Mouse (Mus musculus) adrenal gland, adult (tissue): ENCODE results near the gene Myh10.
A peak's percentile ranks its signal among the peaks of the same experiment; 100 is the strongest.

Experiments used
- DNase-seq, 2 experiments: peaks; one replicate each; pipeline ENCODE4 v3.0.0; 2022 to 2023; ENCODE audit warnings: low spot score in 1 of 2; ENCODE audit not compliant: inconsistent age in 2 of 2

The Myh10 gene

DNA sequence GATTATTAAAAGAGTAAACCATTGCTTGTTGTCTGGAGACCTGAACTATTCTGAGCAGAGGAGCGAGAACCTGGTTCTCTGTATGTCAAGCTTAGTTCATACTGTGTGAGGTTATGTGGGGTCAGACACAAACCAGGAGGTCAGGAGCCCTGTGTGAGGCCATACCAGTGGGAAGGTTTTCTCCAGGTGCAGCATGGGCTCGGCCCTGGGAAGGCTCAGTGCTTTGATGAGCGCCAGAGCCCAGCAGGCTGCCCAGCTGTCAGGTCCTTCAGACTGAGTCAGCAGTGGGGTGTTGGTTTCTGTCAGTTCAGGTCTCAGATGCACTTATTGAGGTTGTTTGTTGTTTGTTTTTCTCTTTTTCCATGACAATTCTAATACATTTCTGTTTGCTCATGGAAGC, 52.8 kb downstream of the Myh10 start:
- DNase-seq: no peak

DNA sequence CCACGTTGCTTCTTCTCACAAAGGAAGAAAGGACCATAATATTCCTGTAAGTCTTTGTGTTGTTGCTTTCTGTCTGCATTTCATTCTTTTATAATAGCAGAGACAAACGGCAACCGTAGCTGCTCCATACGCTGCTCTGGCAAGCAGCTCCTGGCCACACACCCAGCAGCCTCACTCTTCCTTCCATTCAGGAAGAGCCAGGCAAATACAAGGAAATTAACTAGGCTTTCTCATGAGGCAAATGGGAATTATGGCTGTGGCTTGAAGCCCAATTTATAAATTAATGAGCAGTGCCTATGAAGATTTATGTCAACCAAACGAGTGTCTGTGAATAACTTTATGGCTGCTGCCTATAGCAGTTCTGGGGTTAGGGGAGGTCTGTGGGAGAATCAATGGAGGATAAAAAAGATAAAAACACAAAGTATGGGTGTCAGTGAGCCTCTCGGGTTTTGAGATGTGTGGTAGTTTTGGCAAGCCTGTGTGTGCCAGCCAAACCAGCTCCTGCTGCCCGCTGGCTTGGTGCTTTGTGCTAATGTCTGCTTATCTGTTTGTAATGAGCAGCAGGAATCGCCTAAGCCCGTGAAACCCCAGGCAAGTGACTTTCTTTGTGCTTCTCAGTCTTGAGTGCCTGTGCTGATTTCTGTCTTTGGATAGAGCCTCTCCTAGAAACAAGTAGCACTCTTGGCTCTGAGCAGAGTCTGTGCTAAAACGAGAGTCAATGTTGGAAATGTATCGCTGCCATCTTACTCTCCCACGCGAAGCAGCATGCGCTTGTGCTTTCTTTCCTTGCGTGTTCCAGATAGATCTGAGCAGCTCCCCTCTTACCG, 54.2 kb downstream of the Myh10 start:
- DNase-seq: no peak

DNA sequence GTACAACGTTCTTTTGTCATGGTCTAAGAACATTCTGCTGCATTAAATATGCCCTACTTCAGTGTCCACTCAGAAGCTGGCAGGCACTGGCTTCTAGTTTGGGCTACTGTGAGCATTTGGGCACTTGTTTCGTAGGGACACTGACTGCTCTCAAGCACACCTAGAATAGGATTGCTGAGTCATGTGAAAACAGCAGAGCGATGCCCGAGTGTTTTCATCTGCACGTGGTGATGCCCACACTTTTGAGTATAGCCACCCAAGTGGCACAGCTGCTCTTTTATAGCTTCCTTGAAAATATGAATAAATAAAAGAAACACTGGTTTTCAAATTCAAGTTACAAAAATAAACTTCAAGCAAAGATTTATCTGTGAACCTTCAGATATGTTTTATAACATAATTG, 56.8 kb downstream of the Myh10 start:
- DNase-seq: no peak

DNA sequence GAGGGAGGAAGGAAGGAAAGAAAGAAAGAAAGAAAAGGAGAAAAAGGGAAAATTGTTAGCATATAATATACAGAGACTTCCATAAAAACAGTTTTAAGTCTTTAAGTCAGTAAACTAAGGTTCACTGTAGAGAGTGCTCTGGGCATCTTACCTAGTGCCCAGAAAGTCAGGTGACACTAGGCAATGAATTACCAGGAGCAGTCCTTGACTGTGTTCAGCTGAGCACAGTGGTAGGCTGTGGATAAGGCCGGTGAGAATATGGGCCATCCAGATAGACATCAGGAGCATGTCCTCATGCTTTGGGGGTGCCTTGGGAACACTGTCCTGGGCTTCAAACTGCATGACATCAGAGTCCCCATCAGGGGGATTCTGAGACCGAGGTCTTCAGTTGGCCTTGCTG, 58.8 kb downstream of the Myh10 start:
- no peak for DNase-seq

DNA sequence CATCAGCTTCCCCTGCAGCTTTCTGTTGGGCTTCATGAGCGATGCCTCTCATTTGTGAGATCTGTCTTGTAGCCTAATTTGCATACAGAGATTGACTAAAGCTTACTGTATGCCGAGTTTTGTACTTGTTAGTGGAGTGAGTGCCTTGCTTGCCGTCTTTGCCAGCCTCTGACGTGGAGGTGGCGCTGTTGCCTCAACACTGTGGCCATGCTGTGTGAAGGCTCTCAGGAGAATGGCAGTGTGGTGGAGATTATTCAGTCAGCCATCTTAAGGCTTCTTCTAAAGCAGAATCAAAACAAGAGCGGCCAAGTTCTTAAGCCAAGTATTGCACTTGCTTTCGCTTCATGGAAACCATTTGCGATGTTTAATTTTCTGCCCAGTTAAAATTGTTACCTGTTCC, 59.6 kb downstream of the Myh10 start:
- DNase-seq: peak in 1 of 2 experiments; percentile 37

DNA sequence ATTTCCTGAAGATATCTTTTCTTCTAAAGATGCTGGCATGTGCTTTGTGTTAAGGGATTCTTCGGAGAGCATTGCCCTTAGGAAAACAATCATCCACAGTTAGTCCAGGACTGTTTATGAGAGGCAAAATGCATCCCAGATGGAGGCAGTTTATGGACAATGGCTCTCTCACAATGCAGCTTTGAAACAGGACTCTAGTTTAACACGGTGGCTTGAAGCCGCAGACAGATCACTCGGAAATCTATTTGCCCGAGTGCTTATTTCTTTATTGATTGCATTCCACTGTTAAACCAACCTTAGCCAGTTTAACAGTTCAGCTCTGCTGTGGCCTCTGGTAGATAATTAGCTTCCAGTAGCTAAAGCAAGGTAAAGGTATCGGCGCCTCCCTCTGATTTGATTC, 62.9 kb downstream of the Myh10 start:
- no peak for DNase-seq

DNA sequence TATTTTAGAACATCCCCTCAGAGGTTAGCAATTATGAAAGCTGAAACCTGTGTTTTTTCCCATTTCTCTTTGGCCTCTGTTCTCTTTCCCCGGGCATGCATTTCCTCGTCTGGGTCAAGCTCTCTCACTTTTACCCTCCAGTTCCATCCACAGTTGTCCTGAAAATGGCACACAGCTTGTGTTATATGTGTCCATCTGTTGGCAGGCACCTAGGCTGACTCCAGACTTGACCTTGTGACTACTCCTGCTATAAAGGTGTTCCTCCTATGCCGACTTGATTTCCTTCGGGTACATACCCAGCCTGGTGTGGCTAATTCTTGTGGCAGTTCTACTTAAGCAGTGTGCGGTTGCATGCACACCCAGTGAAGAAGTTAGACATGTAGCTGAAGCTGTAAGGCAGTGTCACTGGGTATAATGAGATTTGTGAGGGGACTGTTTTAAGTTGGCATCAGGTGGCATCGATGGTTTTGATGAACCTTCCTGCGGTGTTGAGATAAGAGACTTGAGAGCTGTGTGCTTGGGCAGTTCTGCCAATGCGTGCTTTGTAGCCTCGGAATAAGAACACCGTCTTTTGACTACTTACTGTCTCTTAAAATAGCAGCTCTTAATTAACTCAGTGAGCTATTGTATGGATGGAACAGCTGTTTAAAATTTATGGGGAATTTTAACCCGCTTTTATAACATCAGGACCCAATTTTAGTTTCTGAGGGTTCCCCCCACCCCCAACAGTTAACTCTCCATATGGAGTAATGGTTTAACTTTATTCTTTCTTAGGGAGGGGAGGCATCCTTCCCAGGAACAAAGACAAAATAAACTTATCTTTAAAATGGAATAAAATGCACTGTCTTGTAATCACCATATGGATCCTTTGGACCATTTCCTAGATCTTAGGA, 65.3 kb downstream of the Myh10 start:
- DNase-seq: no peak

DNA sequence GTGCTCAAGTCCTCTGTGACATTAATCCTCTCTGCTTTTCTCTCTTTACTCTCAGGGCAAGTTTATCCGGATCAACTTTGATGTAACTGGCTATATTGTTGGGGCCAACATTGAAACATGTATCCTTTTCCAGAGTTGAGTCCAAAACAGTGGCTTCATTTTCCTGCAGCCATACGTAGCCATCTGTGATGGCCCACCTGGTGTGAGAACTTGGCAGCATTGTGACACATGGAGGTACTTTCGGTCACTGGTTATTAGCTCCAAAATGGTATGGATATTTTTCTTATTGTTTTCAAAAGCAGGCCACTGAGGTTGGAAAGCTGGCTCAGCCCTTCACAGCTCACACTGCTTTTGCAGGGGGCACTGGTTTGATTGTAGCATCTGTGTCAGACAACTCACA, 68.3 kb downstream of the Myh10 start:
- no peak for DNase-seq

DNA sequence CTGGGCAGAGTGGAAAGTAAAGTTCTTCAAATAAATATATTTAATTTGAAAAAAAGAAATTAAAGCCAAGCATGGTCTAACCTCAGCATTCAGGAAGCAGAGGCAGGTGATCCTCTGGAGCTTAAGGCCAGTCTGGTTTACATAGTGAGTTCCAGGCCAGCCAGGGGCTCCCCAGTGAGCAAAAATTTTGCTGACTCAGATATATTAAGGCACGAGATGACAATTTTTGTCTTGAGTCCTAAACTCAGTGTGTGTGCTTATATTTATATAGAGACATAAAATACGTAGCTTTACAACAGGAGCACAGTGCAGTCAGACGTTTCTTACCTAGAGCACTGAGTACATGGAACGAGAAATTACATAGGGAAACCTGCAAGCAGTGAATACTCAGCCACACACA, 69.8 kb downstream of the Myh10 start:
- no peak for DNase-seq

DNA sequence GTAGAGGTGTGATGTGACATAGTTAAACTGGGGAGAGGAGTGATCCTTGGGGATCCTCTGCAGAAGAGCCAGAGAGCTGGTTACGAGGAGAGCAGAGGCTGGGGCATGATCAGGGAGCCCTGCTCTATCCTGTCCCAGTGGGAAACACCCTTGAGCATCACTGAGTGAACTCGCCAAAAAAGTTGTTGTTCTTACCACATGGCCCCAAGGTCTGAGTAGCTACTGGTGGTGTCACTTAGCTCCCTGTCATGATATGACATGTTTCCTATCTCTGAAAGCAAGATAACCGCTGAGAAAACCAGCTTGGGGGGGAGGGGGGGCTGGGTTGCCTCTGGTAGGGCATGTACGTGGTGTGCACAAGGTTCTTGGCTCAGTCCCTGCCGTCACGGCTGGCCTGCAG, 70.3 kb downstream of the Myh10 start:
- no peak for DNase-seq

DNA sequence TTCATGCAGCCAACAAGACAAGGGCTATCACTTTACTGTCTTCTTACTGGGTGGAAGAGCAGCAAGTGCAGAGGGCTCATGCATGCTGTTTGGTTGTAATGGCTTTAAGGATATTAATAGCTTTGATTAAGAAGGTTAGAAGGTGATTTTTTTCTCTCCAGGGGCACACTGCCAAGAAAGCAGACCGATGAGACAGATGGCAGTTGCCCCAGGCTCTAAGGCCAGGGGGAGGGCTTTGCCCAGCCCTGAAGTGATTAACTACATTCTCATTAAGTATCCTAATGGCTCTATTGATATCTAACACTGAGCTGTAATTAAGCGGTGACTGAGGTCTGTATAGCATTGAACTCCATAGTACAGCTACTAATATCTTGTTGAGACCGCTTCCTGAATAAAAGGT, 73.3 kb downstream of the Myh10 start:
- DNase-seq: peak in 1 of 2 experiments; percentile 66

DNA sequence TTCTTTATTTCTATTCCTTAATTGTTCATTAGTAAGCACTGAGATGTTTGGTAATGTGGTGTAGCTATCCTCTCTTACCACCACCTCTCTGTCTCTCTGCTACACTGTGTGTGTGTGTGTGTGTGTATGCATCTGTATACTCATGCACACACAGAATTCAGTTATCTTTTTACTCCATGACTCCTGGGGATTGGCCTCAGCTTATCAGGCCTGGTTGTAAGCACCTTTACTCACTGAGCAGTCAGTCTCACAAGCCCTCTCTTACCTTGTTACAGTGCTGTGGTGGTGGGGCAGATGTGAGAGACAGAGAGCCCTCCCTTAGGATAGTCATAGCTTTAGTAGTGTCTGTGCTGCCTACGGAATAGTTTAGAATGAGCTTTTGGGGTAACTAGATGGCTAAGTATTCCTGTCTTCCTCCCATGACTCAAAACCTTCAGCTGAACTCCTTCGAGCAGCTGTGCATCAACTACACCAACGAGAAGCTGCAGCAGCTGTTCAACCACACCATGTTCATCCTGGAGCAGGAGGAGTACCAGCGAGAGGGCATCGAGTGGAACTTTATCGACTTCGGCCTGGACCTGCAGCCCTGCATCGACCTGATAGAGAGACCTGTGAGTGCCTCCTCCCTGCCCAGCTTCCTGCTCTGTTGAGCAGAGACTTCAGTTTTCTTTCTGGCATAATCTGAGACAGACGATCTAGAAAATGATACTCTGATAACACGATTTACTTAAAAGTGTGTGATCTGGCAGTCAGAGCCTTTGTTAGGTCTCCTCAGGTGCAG, 76.6 kb downstream of the Myh10 start:
- DNase-seq: no peak

DNA sequence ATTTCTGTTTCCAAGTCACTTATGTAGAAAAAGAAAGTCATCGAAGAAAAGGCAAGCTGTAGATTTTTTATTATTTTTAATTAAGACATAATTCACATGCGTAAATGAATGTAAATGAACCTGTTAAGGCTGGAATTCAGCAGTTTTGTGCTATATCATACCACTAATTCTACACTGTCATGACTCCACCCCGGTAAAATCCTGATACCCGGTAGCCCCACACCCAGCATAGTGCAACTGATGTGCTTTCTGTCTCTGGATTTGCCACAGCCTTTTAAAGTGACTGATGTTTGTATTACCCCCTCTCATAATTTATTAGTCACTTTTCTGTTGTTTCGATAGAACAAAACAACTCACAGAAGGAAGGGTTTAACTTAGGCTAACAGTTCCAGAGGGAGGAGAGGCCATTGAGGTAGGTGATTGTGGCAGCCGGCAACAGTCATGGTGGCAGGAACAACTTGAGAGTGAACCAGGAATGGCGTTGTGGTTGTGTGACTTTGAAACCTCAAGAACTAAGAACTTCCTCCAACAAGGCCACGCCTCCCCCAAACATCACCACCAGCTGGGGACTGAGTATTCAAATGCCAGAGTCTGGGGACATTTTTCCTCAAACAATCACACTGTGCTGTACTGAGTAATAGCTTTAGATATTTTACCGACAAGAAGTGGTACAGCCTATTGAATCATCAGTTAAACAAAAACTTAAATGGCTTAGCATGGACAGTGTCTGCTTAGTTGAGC, 78.6 kb downstream of the Myh10 start:
- DNase-seq: no peak

DNA sequence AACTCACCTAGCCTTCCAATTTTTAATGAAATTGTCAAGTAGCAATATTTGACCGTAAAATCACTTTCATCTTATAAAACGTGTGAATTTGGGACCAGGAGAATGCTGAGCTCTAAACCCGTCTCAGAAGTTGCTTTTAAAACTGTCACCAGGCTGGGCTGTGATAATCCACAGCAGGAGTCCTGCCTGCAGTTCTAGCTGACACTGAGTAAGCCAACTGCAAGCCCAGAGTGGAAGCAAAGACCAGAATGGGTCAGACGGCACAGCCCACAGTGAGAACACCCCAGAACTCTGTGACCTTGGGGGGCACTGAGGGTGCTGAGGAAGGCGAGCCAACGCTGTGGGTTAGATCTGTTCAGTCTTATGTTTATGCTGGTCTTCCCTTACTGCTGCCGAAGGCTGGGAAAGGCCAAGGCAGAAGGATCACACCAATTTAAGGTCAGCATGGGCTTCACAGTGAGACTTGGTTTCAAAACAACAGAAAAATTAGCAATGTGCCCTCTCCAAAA, 84.8 kb downstream of the Myh10 start:
- DNase-seq: no peak

DNA sequence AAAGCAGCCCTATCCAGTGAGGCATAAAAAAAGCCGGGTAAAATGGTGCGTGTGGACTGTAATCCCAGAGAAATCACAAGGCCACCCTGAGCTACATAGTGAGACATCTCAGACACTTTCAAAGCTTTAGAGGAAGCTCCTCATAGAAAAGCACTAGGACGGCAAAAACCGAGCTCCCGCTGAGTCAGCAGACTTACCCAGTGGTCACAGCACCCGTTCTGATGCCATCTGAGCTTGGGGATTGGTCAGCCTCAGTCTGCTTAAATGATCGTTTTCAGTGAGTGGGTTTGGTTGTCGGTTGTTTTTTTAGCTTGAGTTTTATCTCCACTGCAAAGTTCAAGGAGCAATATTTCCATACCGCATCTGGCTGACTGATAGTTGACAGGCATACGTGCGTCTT, 86.6 kb downstream of the Myh10 start:
- DNase-seq: peak in 1 of 2 experiments; percentile 42

DNA sequence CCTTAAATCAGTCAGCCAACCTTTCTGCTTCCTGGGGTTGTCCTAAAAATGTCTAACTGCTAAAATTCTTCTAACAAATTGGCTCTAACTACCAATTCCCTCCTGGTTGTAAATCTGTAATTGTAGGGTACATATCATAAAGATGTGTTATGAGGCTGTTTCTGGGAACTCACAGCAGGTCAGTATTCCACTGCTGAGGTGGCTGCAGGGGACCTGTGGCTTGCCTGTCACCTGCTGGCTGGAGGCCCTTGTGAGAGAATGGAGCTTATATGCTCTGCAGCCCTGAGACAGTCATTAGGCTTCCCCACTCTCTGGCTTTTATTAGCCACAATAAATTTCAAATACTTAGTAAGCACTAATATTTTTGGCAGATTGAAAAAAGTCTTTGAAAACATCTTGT, 87.5 kb downstream of the Myh10 start:
- DNase-seq: no peak

DNA sequence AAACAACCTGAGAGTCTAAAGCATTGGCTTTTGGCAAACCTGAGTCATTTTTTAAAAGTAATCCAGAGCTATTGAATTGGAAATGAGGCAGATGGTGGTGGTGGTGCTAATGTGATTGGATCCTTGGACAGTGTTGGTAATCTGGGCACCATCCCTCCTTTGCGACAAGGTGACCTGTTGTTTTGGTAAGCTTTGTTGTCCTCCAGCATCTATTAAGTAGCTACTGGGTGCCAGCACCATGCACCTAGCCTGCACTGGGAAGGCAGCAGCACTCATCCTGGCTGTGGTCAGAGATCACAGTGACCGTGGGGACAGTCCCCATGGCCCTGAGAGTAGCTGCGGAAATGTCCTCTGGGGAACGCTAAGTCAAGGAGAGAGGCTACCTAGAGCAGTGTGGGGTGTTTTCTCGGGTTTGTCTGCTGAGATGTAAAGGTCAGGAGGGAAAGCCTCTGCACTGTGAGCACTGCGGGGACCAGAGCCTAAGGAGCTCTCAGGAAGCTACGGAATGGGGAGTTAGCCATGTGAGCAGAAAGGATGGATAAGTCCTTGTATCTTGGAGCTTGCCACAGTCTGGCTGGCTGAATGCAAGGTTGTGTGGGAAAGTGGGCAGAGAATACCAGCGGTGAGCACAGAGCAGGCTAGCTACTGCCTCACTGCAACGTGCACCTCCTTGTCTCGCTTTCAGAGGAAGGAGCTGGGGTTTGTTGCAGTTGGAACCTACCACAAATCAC, 88.5 kb downstream of the Myh10 start:
- DNase-seq: no peak

DNA sequence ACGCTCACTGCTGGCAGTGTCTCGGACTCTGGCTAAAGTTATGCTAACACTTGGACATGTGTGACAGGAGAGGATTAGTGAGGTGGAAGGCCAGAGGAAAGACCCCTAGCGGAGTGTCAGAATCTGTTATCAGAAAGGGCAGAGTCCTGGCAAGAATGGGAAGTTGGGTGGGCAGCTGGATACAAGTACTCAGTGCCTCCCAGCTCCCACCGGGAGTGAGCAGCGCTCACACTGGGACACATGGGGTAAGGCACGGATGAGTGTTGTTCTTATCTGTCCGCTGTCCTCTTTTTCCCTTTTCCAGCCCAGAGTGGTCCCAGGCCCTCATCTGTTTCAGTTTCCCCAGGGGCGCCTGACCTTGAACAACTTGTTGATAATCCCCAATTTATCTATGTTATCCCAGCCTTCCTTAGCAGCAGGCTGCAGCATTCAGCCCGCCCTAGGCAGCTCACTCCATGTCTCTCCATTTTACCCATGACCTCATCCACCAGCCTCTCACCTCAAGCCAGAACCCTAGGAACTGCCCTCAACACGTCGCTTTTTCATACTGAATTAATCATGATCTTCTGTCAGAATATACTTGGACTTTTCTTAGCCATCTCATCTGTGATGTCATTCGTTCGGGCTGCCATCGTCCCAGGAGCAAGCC, 89.2 kb downstream of the Myh10 start:
- DNase-seq: no peak

DNA sequence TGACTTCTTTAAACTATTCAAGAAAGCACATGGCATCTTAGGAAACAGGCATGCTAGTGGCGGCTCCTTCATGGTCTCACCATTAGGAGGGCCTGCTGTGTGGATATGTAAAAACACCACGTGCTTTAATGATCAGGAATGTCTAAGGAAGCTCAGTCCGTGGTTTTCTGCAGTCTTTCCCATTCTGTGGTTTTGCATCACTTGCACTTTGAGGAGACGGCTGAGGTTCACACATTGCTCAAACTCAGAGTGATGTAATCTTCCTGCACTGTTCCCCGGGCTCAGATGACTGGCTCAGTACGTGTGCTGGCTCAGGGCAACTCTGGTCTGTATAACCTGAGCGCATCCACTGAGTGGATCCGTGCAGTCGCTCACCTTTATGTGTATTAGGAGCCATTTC, 91.0 kb downstream of the Myh10 start:
- DNase-seq: no peak
